Mouse (Mus musculus) thymus, postnatal 4 days (tissue): ENCODE results near the gene Celf1.
"Not testable (repeated sequence)": the region's sequence is repeated elsewhere in the genome, so short reads cannot be mapped to it uniquely, and the experiment has no call there.

Source experiments
- DNase-seq: peaks from one replicate; pipeline ENCODE4 v3.0.0; 2021

The Celf1 gene

DNA sequence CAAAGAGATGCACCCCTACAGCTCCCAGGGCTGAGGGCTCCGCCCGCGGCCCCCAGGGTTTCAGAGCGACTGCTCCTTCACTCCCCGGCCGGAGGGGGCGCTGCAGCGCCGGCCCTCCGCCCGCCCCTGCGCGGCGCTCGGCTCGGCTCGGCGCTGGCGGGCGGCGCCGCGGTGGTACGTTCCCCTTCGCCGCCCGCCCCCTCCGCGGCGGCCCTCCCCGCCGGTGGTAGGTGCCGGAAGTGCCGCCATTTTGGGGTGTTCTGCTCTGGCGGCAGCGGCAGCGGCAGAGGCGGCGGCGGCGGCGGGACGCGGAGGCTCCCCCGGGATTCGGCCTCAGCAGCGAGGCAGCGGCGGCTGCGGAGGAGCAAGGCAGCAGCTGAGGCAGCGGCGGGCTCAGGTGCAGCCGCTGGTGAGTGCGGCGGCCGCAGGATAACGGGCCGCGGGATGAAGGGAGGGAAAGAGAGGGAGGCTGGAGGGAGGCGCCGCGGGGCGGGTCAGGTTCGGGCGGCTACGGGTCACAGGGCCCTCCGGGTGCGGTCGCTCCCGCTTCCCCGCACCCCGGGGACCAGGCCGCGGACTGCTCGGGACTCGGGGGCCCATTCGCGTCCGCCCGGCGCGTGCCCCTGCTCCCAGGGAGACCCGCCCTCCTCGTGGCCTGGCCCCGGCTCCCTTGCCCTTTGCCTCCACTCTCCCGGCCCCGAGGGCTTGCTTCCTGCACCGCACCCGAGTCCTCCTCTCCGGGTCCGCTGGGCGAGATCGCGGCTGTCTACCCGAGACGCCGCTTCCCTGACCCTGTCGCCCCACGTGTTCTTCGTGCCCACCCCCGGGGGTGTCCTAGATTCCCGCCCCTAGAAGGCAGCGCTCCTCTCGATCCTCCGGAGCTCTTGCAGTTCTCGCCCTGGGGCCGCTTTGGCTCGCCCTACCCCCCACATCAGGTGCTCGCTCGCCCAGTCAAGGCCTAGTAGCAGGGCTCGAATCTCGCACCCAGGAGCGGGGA lies at the start of gene Celf1:
TSS of gene Celf1 (plus strand) at position 150 of the 997 bp plus-strand sequence.
- peak; percentile 91 for DNase-seq

DNA sequence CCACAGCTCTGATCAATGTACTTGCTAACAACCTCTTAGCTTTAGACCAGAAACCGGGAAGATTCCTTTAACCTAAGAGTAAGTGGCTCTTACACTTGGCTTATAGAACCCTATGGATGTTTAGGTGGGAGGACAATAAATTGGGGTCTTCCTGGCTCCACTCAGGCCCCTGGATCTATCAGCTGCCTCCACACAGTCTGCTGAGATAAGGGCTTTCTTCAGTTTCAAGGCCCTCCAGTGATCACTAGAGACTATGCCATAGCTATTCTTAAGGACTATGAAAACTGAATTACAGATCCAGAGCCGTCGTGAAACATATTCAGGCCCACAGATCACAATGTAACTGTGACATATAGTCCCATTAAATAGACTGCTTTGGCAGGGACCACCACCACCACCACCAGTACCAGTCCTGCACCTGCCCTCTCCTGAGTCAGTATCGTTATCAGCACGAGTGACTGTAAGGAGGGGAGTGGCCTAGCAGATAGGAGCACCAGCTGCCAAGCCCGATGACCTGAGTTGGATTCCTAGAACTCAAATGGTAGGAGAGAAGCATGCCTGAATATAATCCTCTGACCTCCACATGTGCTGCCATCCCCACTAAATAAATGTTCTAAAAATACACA lies 46.4 kb upstream of the Celf1 start:
- no peak for DNase-seq

GRCm38 (mm10) chr2:90894299-90894677 lies 45.9 kb upstream of the Celf1 start:
- DNase-seq, result not testable (repeated sequence)

- no peak for DNase-seq
These were observed 36.8 kb upstream of the Celf1 start for GRCm38 (mm10) chr2:90903398-90903797.

DNA sequence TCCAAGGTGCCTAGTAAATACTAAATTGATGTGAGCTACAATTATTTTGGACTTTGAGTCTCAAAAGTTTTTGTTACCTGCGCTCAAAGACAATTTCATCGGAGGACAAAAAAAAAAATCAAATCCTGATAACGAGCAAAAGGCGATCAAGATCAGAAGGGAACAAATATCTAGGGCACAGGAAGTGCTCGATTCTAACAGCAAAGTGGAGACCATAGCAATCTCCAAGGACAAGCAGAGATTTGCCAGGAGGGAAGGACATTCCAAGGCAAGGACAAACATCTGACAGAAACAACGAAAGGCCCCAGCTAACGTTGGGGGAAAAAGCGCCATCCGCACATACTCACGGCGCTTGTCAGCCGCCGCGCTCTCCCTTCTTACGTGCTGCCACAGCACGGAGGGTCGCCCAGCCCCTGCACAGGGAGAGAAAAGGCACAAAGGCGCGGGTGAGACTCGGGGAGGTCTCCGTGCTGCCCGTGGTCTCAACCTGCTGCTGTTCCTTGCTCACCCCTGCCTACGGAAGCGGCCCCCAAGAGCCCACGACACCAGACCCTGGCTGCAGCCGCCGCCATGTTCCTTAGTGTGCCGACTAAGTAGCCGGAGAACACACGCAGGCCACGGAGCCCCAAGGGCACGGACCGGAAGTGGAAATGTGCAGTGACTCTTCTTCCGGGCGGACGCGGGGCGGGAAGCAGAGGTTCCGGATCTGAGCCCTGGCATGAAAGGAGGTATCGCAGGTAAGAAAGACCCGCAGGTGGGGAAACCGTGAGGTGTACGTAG lies 35.9 kb upstream of the Celf1 start, which contains the start of the genes Kbtbd4 and Ndufs3:
TSS of gene Kbtbd4 (plus strand) at position 665 of the 780 bp plus-strand sequence.
TSS of gene Ndufs3 (minus strand) at position 752 of the 780 bp plus-strand sequence.
- peak; percentile 91 for DNase-seq

- no peak for DNase-seq
These were observed 35.3 kb upstream of the Celf1 start for GRCm38 (mm10) chr2:90904856-90905224.

- DNase-seq, result no peak
These were observed 33.5 kb upstream of the Celf1 start for GRCm38 (mm10) chr2:90906721-90907120.

DNA sequence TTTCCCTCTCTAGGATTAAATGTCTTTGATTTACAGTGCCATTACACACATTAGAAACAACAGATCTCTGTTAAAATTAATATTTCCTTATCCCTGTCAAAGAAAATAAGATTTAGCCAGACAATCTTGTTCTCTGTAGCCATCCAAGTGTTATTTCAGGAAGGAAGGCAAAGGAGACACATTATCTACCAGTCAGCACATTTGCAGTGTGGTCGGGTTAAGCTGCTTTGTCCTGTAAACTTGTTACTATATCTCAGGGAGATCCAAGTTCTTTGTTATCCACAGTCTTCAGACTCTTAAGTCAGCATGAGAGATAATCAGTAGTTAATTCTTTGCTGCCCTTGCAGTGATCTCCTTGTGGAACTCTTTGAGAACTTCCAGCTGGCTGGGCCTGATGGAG lies 29.3 kb upstream of the Celf1 start:
- no peak for DNase-seq

DNA sequence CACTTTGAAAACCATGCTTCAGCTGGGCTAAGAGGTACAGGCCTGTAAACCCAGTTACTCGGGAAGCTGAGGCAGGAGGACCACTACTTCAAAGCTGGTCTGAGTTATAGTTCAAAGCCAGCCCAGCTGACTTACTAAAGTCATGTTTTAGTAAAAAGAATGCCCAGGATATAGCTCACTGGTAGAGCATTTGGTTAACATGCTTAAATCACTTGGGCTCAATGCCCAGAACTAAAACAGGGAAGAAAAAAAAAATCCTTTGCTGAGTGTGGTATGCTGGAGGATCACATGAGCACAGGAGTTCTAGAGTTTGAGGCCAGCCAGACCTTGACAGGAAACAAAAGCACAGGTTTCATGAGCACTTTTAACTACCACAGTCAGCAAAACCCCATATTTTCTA lies 28.5 kb upstream of the Celf1 start:
- DNase-seq, result no peak

- no peak for DNase-seq
These were observed 26.5 kb upstream of the Celf1 start for GRCm38 (mm10) chr2:90913671-90914070.

- no peak for DNase-seq
These were observed 24.7 kb upstream of the Celf1 start for GRCm38 (mm10) chr2:90915516-90915915.

DNA sequence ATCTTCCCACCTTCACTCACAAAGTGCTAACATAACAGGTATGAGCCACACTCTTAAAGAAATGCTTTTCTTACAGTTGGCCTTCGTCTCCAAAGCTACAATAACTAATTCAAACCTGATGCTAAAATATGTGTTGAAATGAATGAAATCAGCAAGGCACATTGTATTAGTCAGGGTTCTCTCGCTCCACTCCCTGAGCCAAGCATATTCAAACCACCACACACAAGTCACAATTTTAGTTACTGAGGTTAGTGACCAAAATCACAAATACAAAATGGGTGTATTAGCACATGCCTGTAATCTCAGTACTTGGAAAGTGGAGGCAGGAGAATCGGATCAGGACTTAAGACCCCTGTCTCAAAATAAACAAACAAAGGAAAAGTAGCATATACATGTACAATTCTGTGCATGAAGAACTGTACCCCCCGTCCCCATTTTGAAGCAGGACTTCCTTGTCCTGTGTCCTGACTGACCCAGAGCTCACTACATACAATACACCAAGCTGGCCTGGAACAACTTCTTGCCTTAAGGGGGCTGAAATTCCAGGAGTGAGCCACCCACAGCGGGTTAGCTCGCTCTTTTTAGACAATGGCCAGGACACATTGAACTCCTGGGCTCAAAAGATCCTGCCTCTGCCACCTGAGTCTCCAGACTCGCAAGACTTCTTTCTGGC lies 23.5 kb upstream of the Celf1 start:
- DNase-seq, result no peak

GRCm38 (mm10) chr2:90917233-90917998 lies 22.8 kb upstream of the Celf1 start:
- DNase-seq, result peak; percentile 65

DNA sequence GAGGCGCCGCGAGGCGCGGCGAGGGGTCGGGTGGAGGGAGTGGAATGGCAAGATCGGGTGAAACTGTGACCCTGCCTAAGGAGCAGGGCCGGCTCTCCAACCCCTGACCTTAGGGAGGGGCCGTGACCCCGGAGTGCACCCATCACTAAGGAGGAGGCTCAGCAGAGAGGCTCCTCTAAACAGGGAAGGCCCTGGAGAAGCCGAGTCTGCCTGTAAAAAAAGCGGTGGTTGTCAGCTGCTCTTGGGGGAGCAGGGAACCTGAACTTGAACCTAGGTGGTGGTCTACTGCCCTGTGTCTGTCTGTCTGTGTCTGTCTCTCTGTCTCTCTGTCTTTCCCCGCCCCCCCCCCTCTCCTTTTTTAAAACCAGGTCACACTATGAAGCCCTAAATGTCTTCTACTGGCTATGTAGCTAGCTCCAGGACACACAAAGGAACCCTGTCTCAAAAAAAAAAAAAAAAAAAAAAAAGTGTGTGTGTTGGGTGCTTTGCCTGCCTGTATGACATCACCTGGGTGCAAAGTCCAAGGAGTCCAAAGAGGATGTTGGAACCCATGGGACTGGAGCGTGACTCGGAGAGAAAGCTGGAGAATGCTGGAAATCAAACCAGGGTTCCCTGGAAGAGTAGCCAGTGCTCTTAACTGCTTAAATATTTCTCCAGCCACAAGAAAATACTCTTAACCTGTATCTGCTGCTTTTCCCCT lies 22.0 kb upstream of the Celf1 start:
- DNase-seq, result peak; percentile 71

- DNase-seq, result no peak
These were observed 19.0 kb upstream of the Celf1 start for GRCm38 (mm10) chr2:90921178-90921577.

GRCm38 (mm10) chr2:90922636-90923035 lies 17.5 kb upstream of the Celf1 start:
- no peak for DNase-seq

- no peak for DNase-seq
These were observed 11.6 kb upstream of the Celf1 start for GRCm38 (mm10) chr2:90928566-90928965.

DNA sequence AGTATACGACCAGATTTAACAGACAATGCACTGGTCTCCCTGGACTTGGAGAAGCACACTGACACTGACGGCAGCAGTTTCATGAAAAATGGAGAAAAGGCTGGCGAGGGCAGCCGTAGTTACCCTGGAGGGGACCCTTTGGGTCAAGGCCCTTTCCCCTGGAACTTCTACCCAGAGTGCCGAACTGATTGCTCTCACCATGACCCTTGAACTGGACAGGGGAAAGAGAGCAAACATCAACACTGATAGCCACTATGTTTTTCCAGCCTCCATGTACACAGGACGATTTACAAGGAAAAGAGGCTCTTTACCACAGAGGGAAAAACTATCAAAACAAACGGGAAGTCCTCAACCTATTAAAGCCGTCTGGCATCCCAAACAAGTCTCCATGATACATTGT lies 8.4 kb upstream of the Celf1 start:
- DNase-seq, result no peak

DNA sequence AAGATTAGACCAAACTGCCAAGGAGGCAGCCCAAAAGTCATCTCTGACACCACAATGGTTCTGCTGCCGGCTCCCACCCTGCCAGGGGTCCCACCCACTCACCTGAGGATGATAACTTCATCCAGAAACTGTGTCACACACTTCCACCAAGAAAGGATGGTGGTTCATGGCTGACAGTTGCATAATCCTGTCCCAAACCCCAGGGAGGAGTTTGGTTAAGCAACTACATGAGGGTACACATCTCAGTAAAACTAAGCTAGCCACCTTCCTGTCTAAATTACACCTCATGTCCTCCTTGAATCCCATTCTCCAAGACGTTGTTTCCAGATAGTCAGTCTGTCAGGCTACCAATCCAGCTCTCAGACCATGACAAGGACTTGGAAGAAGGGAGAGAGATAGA lies 7.9 kb upstream of the Celf1 start:
- no peak for DNase-seq

DNA sequence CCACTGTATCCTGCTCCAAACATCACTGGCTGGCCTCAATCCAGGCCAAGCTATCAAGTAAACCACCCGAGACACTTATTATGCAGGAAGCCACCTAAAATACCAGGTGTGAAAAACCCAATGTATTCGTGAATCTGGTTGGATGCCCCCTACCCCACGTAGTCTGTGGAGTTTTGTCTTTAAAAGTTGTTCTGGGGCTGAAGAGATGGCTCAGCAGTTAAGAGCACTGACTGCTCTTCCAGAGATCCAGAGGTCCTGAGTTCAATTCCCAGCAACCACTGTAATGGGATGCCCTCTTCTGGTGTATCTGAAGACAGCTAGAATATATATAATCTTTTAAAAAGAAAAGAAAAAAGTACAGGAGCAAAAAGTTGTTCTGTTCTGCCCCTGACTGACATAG lies 1.8 kb upstream of the Celf1 start:
- DNase-seq, result no peak

- peak; percentile 13 for DNase-seq
These were observed 432 bp upstream of the Celf1 start for GRCm38 (mm10) chr2:90939750-90940149.
